ENCODE assay signal across 8 mouse cellular contexts in the genomic region with DNA sequence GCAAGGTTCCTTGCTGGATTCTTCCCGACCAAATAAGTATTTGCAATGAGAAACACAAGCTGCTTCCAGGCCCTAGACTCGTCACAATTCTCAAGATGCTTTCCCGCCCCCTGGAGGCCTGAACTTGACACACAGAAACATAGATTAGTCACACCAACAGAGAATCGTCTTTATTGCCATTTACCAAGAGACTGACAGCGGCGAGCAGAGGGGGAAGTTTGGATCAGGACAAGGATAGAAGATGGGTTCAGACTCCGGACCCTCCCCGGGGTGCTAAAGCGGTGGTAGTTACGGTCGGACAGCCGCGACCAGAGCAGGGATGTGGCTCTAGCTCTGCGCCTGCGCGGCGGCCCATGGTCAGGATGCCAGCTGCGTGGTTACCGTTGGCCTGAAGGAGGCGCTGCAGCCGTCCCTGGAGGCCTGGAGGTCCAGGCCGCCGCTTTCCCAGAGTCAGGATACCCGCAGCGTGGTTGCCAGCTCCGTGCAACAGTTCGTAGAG. TPM values are rescaled to one million over a fixed set of nuclear protein-coding genes. Genes with fewer than 3 reads are reported as not detected.
DNase-seq lines count a peak whose midpoint lies in the region; ATAC-seq and TF ChIP-seq lines count a peak whose summit lies in the region.

No protein-coding gene starts in this region.

- no peaks in the 10 kb centered on the region for H3K79me2 ChIP-seq in macrophage (ENCODE audit: inconsistent target)

- H3K4me3 ChIP-seq in gastrocnemius, adult 2 months, result peak overlapping the region; percentile 67
- H3K4me3 ChIP-seq in hindbrain, postnatal 0 days (ENCODE audit: low read length), result peak overlapping the region; percentile 34
- peak overlapping the region; percentile 28 for H3K4me3 ChIP-seq in macrophage (ENCODE audit: inconsistent target)

- under 1% methylated on average over 27 of the region's 27 CpGs for WGBS in hindbrain, postnatal 0 days
- under 1% methylated on average over 27 of the region's 27 CpGs for WGBS in macrophage (ENCODE audit: missing documents)

- peak; percentile 95 for DNase-seq in ZHBTc4 (ENCODE audit: low read depth, low spot score)
- DNase-seq in gastrocnemius, adult 2 months, result peak; percentile 90
- peak; percentile 93 for DNase-seq in hindbrain, postnatal 0 days (ENCODE audit: low spot score)
- peak; percentile 91 to 93 for DNase-seq in left cerebral cortex, adult 18-20 months (ENCODE audit: low spot score in 2 of 2)
- peak; percentile 89 for DNase-seq in right cerebral cortex, adult 18-20 months
- peak; percentile 71 for DNase-seq in urinary bladder, adult 2 months (ENCODE audit: low spot score)

- intact Hi-C loops in gastrocnemius, adult 2 months (cut with DNase I), result loop anchor here (1.0 to 2.0 kb wide), 2 partner anchors 17 to 47 kb away; no protein-coding TSS in a partner anchor

- H3K4me1 ChIP-seq in hindbrain, postnatal 0 days (ENCODE audit: insufficient read depth, low read length), result peaks cover 6% of the 10 kb centered on the region; the same call in 1 of the 2 replicates

- TF ChIP-seq CTCF in gastrocnemius, adult 2 months (IDR thresholded peaks at IDR 0.05), result peak; percentile 83
- peak; percentile 92 for TF ChIP-seq CTCF in hindbrain, postnatal 0 days (IDR thresholded peaks at IDR 0.05; ENCODE audit: low read depth)

- H3K27me3 ChIP-seq in hindbrain, postnatal 0 days (ENCODE audit: insufficient read depth, low read length), result no peaks in the 10 kb centered on the region

- H3K9ac ChIP-seq in hindbrain, postnatal 0 days (replicated peaks; ENCODE audit: low read length), result peak overlapping the region; percentile 22; the same call in 1 of the 2 replicates

- no peaks in the 10 kb centered on the region for H3K9me3 ChIP-seq in hindbrain, postnatal 0 days (ENCODE audit: low read length)

- peak overlapping the region; percentile 71 for H3K27ac ChIP-seq in gastrocnemius, adult 2 months
- H3K27ac ChIP-seq in hindbrain, postnatal 0 days, result peak overlapping the region; percentile 49; the same call in 1 of the 2 replicates
- no peak overlapping the region for H3K27ac ChIP-seq in macrophage

- no peaks in the 10 kb centered on the region for H3K36me3 ChIP-seq in hindbrain, postnatal 0 days (ENCODE audit: insufficient read depth, low read length)
- no peaks in the 10 kb centered on the region for H3K36me3 ChIP-seq in macrophage (ENCODE audit: inconsistent target)

- peak; percentile 79 for ATAC-seq in common myeloid progenitor, adult 5-6 weeks (replicated peaks; ENCODE audit: low read depth, poor library complexity, severe bottlenecking)
- ATAC-seq in hindbrain, postnatal 0 days, result peak; percentile 85

- peak overlapping the region; percentile 54 for H3K4me2 ChIP-seq in hindbrain, postnatal 0 days (ENCODE audit: low read depth, low read length)

RNA-seq across cellular contexts. Expression of gene Hcrt, which starts 1.1 kb away (rescaled TPM):
- total RNA-seq in common myeloid progenitor, adult 5-6 weeks (2017), result not detected in 2 replicates
- total RNA-seq in gastrocnemius, adult 2 months (2021), result not detected
- 6.9 TPM in 1 of 2 replicates, not detected in the other for total RNA-seq in hindbrain, postnatal 0 days (2014; rRNA removed)
- polyA plus RNA-seq in hindbrain, postnatal 0 days (2015; fragmentation: Nextera tagmentation; extraction: Ambion mirVana), result 0.88 and 1.2 TPM in 2 replicates
- not detected for total RNA-seq in left cerebral cortex, adult 18-20 months (2021)
- total RNA-seq in macrophage (2018; cell fraction: chromatin; rRNA removed), result not detected
- total RNA-seq in macrophage (2018; cell fraction: cytosol; rRNA removed), result not detected
- total RNA-seq in macrophage (2018; cell fraction: nucleus; rRNA removed), result not detected
- not detected in 3 replicates for polyA plus RNA-seq in macrophage (2018)
- polyA plus RNA-seq in urinary bladder, adult 2 months (2012; rRNA removed), result 0.15 TPM in 1 of 2 replicates, not detected in the other

RNA-seq across cellular contexts. Expression of gene Kcnh4, which starts 1.9 kb away (rescaled TPM):
- total RNA-seq in common myeloid progenitor, adult 5-6 weeks (2017), result not detected in 2 replicates
- not detected for total RNA-seq in gastrocnemius, adult 2 months (2021)
- 10.0 and 12.9 TPM in 2 replicates for total RNA-seq in hindbrain, postnatal 0 days (2014; rRNA removed)
- 3.6 and 4.2 TPM in 2 replicates for polyA plus RNA-seq in hindbrain, postnatal 0 days (2015; fragmentation: Nextera tagmentation; extraction: Ambion mirVana)
- total RNA-seq in left cerebral cortex, adult 18-20 months (2021), result 10 to 100 TPM; 12.9 to 15.9 TPM
- 1 to 10 TPM in 3 of 26 experiments, under 1 TPM in 18, not detected in 5; 0.18 to 3.5 (median 0.32) TPM for total RNA-seq in macrophage (2018; cell fraction: chromatin; rRNA removed)
- under 1 TPM in 14 of 26 experiments, not detected in 12; 0.03 to 0.52 (median 0.06) TPM for total RNA-seq in macrophage (2018; cell fraction: cytosol; rRNA removed)
- total RNA-seq in macrophage (2018; cell fraction: nucleus; rRNA removed), result 1 to 10 TPM in 3 of 26 experiments, under 1 TPM in 12, not detected in 11; 0.10 to 2.2 (median 0.30) TPM
- polyA plus RNA-seq in macrophage (2018), result not detected in 3 replicates
- 0.01 and 0.04 TPM in 2 replicates for polyA plus RNA-seq in urinary bladder, adult 2 months (2012; rRNA removed)

RNA-seq across cellular contexts. Expression of gene Ghdc, which starts 9.2 kb away (rescaled TPM):
- 2.3 and 4.0 TPM in 2 replicates for total RNA-seq in common myeloid progenitor, adult 5-6 weeks (2017)
- 1 to 10 TPM; 4.3 to 6.9 TPM for total RNA-seq in gastrocnemius, adult 2 months (2021)
- 15.9 and 20.9 TPM in 2 replicates for total RNA-seq in hindbrain, postnatal 0 days (2014; rRNA removed)
- polyA plus RNA-seq in hindbrain, postnatal 0 days (2015; fragmentation: Nextera tagmentation; extraction: Ambion mirVana), result 7.5 and 8.3 TPM in 2 replicates
- total RNA-seq in left cerebral cortex, adult 18-20 months (2021), result 1 to 10 TPM; 7.0 to 8.6 TPM
- 10 to 100 TPM in 11 of 26 experiments, 1 to 10 TPM in 15; 3.3 to 17.7 (median 9.5) TPM for total RNA-seq in macrophage (2018; cell fraction: chromatin; rRNA removed)
- total RNA-seq in macrophage (2018; cell fraction: cytosol; rRNA removed), result 10 to 100 TPM in 23 of 26 experiments, 1 to 10 TPM in 3; 8.5 to 21.4 (median 15.2) TPM
- total RNA-seq in macrophage (2018; cell fraction: nucleus; rRNA removed), result 10 to 100 TPM in 25 of 26 experiments, 1 to 10 TPM in 1; 9.6 to 23.7 (median 13.5) TPM
- polyA plus RNA-seq in macrophage (2018), result 11.6 to 15.9 TPM (median 14.3 TPM) in 3 replicates
- 16.7 and 20.5 TPM in 2 replicates for polyA plus RNA-seq in urinary bladder, adult 2 months (2012; rRNA removed)

RNA-seq across cellular contexts. Expression of gene Rab5c, which starts 23.6 kb away (rescaled TPM):
- total RNA-seq in common myeloid progenitor, adult 5-6 weeks (2017), result 75.8 and 87.2 TPM in 2 replicates
- 10 to 100 TPM; 37.6 to 40.9 TPM for total RNA-seq in gastrocnemius, adult 2 months (2021)
- total RNA-seq in hindbrain, postnatal 0 days (2014; rRNA removed), result 246 and 248 TPM in 2 replicates
- polyA plus RNA-seq in hindbrain, postnatal 0 days (2015; fragmentation: Nextera tagmentation; extraction: Ambion mirVana), result 34.1 and 34.4 TPM in 2 replicates
- 100 to 1,000 TPM; 152 to 162 TPM for total RNA-seq in left cerebral cortex, adult 18-20 months (2021)
- 100 to 1,000 TPM in 1 of 26 experiments, 10 to 100 TPM in 25; 39.2 to 102 (median 64.6) TPM for total RNA-seq in macrophage (2018; cell fraction: chromatin; rRNA removed)
- total RNA-seq in macrophage (2018; cell fraction: cytosol; rRNA removed), result 100 to 1,000 TPM; 286 to 464 (median 359) TPM
- total RNA-seq in macrophage (2018; cell fraction: nucleus; rRNA removed), result 100 to 1,000 TPM in 24 of 26 experiments, 10 to 100 TPM in 2; 81.7 to 239 (median 158) TPM
- 348 to 578 TPM (median 378 TPM) in 3 replicates for polyA plus RNA-seq in macrophage (2018)
- polyA plus RNA-seq in urinary bladder, adult 2 months (2012; rRNA removed), result 148 and 160 TPM in 2 replicates

RNA-seq across cellular contexts. Expression of gene Hspb9, which starts 47.9 kb away (rescaled TPM):
- total RNA-seq in common myeloid progenitor, adult 5-6 weeks (2017), result 6.3 TPM in 1 of 2 replicates, not detected in the other
- not detected for total RNA-seq in gastrocnemius, adult 2 months (2021)
- total RNA-seq in hindbrain, postnatal 0 days (2014; rRNA removed), result not detected in 2 replicates
- 0.24 and 0.28 TPM in 2 replicates for polyA plus RNA-seq in hindbrain, postnatal 0 days (2015; fragmentation: Nextera tagmentation; extraction: Ambion mirVana)
- total RNA-seq in left cerebral cortex, adult 18-20 months (2021), result not detected
- total RNA-seq in macrophage (2018; cell fraction: chromatin; rRNA removed), result 1 to 10 TPM in 6 of 26 experiments, not detected in 20; 1.5 to 3.3 (median 1.7) TPM
- under 1 TPM in 10 of 26 experiments, not detected in 16; 0.25 to 0.92 (median 0.34) TPM for total RNA-seq in macrophage (2018; cell fraction: cytosol; rRNA removed)
- 1 to 10 TPM in 8 of 26 experiments, under 1 TPM in 1, not detected in 17; 0.99 to 5.3 (median 3.1) TPM for total RNA-seq in macrophage (2018; cell fraction: nucleus; rRNA removed)
- not detected in 3 replicates for polyA plus RNA-seq in macrophage (2018)
- polyA plus RNA-seq in urinary bladder, adult 2 months (2012; rRNA removed), result 0.11 and 0.37 TPM in 2 replicates

Comparison
In these comparisons a context has a peak if more than half of its experiments do, and no peak if none do; other contexts are left out.
1. RNA of gene Kcnh4, which starts 1.9 kb away (total RNA-seq): 12.9 to 15.9 TPM in left cerebral cortex, adult 18-20 months and 10.0 to 12.9 TPM in hindbrain, postnatal 0 days; not detected in common myeloid progenitor, adult 5-6 weeks and not detected in gastrocnemius, adult 2 months; every median in the first group is over 10 times any median in the second.
2. Peak in every context shown above with its lines, with median percentiles within 50 percentile points of each other: DNase-seq and H3K4me3 ChIP-seq.